Mouse (Mus musculus) spleen, postnatal 4 days (tissue): ENCODE measurements around the gene Fkbp3.

ENCODE experiments used
- DNase-seq, 2 experiments: peaks; one replicate each; pipeline ENCODE4 v3.0.0; 2022; ENCODE audit warnings: low spot score in 2 of 2

The Fkbp3 gene

DNA sequence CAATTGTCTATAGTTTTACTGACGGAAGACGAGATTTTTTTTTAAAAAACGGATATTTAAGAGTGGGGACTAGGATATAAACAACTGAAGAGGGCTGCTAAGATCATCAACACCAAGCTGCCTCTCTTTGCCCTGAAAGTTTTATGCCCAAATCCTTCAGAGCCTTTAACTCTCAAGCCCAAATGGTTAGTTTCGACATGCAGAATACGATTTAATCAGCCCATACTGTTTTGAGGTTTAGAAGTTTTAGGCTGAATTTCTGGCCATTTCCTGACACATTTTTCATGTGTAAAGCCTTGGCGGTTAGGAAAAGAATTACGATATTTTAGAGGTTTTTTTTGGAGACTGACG is 38.0 kb downstream of the Fkbp3 start:
- no peak for DNase-seq

- no peak for DNase-seq
Observed at GRCm38 (mm10) chr12:65022842-65023241, 51.0 kb downstream of the Fkbp3 start.
